Mouse (Mus musculus) midbrain, embryonic 15.5 days (tissue): ENCODE data around the gene Armc5. TPM values are rescaled to one million over a fixed set of nuclear protein-coding genes. Genes with fewer than 3 reads are reported as not detected.

Source experiments
- ATAC-seq: fragments of 200-750 bp; cut with Nextera tagmentation; replicated peaks from 2 replicates; pipeline ENCODE4 v1.8.0; 2017; ENCODE audit warnings: moderate TSS enrichment
- H3K27ac ChIP-seq: fragments of 300-500 bp; sonication (generic); 2 replicates; pipeline ENCODE4 v1.5.1; 2015; ENCODE audit warnings: mild to moderate bottlenecking, inconsistent platforms
- H3K27me3 ChIP-seq: fragments of 300-500 bp; sonication (generic); replicated peaks from 2 replicates; pipeline ENCODE4 v1.6.1; 2015; ENCODE audit warnings: inconsistent platforms
- H3K36me3 ChIP-seq: fragments of 300-500 bp; sonication (generic); replicated peaks from 2 replicates; pipeline ENCODE4 v1.6.1; 2015; ENCODE audit warnings: inconsistent platforms
- H3K4me1 ChIP-seq: fragments of 300-500 bp; sonication (generic); 2 replicates; pipeline ENCODE4 v1.6.1; 2015; ENCODE audit warnings: inconsistent platforms
- H3K4me2 ChIP-seq: fragments of 300-500 bp; sonication (generic); 2 replicates; pipeline ENCODE4 v1.6.1; 2015; ENCODE audit warnings: inconsistent platforms, mild to moderate bottlenecking, moderate library complexity
- H3K4me3 ChIP-seq: fragments of 300-500 bp; sonication (generic); 2 replicates; pipeline ENCODE4 v1.5.1; 2015; ENCODE audit warnings: mild to moderate bottlenecking, inconsistent platforms
- H3K9ac ChIP-seq: fragments of 300-500 bp; sonication (generic); 2 replicates; pipeline ENCODE4 v1.6.1; 2015; ENCODE audit warnings: mild to moderate bottlenecking, inconsistent platforms
- H3K9me3 ChIP-seq: fragments of 300-500 bp; sonication (generic); 2 replicates; pipeline ENCODE4 v1.6.1; 2016; ENCODE audit warnings: inconsistent platforms
- WGBS: fragments of 180-500 bp; shearing (Covaris S2); methylation state at CpG from one replicate; pipeline ENCODE4 v1.1.7; 2015; ENCODE audit warnings: mixed read lengths; 5-methylcytosine and 5-hydroxymethylcytosine counted together
- microRNA-seq: library from miRNA; unstranded; fragments of <30 nt; microRNA quantifications from one replicate; pipeline ENCODE4, GENCODE M21; 2016
- polyA plus RNA-seq: library from polyadenylated mRNA; unstranded; fragments of >200 nt; fragmentation: Nextera tagmentation; extraction: Ambion mirVana; gene quantifications from 2 replicates; pipeline ENCODE4 v1.2.1, GENCODE M21; 2015

The Armc5 gene
- polyA plus RNA-seq, 1 experiment from 2014 or later: 14.2 TPM

- Histone ChIP-seq H3K9me3 (no peaks in the 10 kb centered on the region), H3K9ac (no peak overlapping the region), H3K4me2 (no peak overlapping the region), H3K36me3 (0 out of 2 replicates have a peak, but pooled peaks cover 14% of the 10 kb centered on the region), H3K27ac (no peak overlapping the region), H3K27me3 (no peaks in the 10 kb centered on the region), H3K4me1 (no peaks in the 10 kb centered on the region), H3K4me3 (no peak overlapping the region)
- ATAC-seq: no peak
- 97% methylated on average over 9 of the region's 9 CpGs for WGBS
Observed at GRCm38 (mm10) chr7:128271496-128271895, 34.4 kb downstream of the Armc5 start.

- H3K9ac ChIP-seq: no peak overlapping the region
- no peak overlapping the region for H3K4me2 ChIP-seq
- no peak overlapping the region for H3K4me3 ChIP-seq
- no peak for ATAC-seq
- WGBS: 94% methylated on average over 6 of the region's 6 CpGs
- H3K27me3 ChIP-seq: no peaks in the 10 kb centered on the region
- H3K36me3 ChIP-seq: 0 out of 2 replicates have a peak, but pooled peaks cover 20% of the 10 kb centered on the region
- no peak overlapping the region for H3K27ac ChIP-seq
- H3K9me3 ChIP-seq: no peaks in the 10 kb centered on the region
- H3K4me1 ChIP-seq: no peaks in the 10 kb centered on the region
Observed at GRCm38 (mm10) chr7:128276051-128276450, 38.9 kb downstream of the Armc5 start.

DNA sequence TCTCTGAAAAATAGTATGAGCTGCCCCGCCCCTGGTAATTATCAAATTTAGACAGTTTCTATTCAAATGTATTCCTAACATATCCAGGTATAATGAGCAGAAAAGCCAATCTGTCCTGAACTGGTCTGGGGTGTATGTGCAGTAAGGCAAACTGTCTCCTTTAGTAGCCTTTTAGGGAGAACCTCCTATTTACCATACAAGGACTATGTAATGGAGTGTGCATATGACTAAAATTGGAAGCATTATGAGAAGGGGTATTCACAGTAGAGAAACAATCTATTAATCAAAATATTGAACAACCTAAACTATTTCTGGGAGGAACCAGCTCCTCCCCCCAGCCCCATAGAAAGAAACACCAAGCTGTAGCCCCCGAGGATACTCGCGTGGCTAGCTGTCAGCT lies 42.6 kb downstream of the Armc5 start:
- peaks cover 11% of the 10 kb centered on the region; the same call in 1 of the 2 replicates for H3K36me3 ChIP-seq
- ATAC-seq: no peak
- H3K9ac ChIP-seq: no peak overlapping the region
- no peaks in the 10 kb centered on the region for H3K27me3 ChIP-seq
- no peak overlapping the region for H3K27ac ChIP-seq
- no peak overlapping the region for H3K4me3 ChIP-seq
- no peak overlapping the region for H3K4me2 ChIP-seq
- 0 out of 2 replicates have a peak, but pooled peaks cover 8% of the 10 kb centered on the region for H3K4me1 ChIP-seq
- no peaks in the 10 kb centered on the region for H3K9me3 ChIP-seq
- WGBS: 85% methylated on average over 4 of the region's 4 CpGs

DNA sequence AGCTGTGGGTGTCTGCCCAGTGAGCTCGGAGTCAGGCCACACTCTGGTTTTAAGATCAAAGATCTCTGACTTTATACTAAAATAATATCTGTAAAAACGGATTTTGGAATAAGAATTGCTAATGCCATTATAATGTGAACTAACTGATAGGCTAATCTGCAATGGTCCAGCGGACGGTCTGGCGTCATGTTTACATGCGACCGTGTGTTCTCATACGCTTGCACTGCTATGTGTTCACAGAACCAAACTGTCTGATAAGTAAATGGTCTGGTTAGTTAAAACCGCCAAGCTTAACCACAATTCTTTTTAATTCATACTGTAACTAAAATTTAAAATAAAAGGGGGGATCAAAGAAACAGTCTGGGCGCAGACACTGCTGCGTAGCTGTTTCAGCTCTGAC lies 44.6 kb downstream of the Armc5 start:
- ATAC-seq: no peak
- no peak overlapping the region for H3K9ac ChIP-seq
- 0 out of 2 replicates have a peak, but pooled peaks cover 8% of the 10 kb centered on the region for H3K4me1 ChIP-seq
- H3K27ac ChIP-seq: no peak overlapping the region
- 69% methylated on average over 11 of the region's 11 CpGs for WGBS
- H3K27me3 ChIP-seq: no peaks in the 10 kb centered on the region
- no peak overlapping the region for H3K4me3 ChIP-seq
- no peaks in the 10 kb centered on the region for H3K9me3 ChIP-seq
- H3K36me3 ChIP-seq: peaks cover 4% of the 10 kb centered on the region; the same call in 1 of the 2 replicates
- no peak overlapping the region for H3K4me2 ChIP-seq

DNA sequence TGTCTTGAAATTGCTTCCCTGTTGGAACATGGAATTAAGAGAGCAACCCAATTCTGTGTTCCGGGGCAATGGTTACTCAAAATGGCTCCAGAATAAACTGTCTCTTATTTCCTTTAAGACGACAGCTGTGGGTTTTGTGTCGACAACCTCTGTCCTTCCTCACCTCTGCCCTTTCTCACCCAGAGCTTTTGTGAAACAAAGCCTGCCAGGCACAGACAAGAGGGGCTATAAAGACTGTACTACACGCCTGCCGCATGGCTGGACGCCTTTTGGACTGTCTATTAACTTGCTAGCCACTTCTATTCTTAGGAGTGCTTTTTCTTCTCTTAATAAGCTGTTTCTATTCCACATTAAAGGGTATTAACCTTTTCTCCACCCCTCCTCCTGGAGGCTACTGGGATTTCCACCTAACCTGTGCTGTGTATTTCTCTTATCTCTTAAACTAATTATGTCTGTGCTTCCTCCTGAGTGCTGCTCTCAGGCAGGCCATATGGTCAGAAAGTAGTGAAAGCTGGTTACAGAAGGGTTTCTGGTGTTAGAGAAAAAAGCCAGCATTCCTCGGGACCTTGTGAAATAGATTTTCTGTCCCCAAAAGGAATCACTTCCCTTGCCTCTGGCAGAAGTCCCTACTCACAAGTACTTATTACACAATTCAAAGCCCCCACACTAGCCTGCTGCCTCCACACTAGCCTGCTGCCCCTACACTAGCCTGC lies 45.5 kb downstream of the Armc5 start:
- WGBS: 12% methylated on average over 7 of the region's 7 CpGs
- no peaks in the 10 kb centered on the region for H3K27me3 ChIP-seq
- H3K4me1 ChIP-seq: 0 out of 2 replicates have a peak, but pooled peaks cover 8% of the 10 kb centered on the region
- no peaks in the 10 kb centered on the region for H3K9me3 ChIP-seq
- no peak overlapping the region for H3K4me2 ChIP-seq
- no peak overlapping the region for H3K9ac ChIP-seq
- no peak for ATAC-seq
- no peak overlapping the region for H3K27ac ChIP-seq
- peaks cover 2% of the 10 kb centered on the region; the same call in 1 of the 2 replicates for H3K36me3 ChIP-seq
- no peak overlapping the region for H3K4me3 ChIP-seq

- Histone ChIP-seq H3K4me3 (no peak overlapping the region), H3K9ac (no peak overlapping the region), H3K4me1 (0 out of 2 replicates have a peak, but pooled peaks cover 8% of the 10 kb centered on the region), H3K36me3 (peaks cover 7% of the 10 kb centered on the region; the same call in 1 of the 2 replicates), H3K9me3 (no peaks in the 10 kb centered on the region), H3K27me3 (no peaks in the 10 kb centered on the region), H3K27ac (no peak overlapping the region), H3K4me2 (no peak overlapping the region)
- 48% methylated on average over 5 of the region's 5 CpGs for WGBS
- ATAC-seq: no peak
Observed at GRCm38 (mm10) chr7:128284047-128284446, 46.9 kb downstream of the Armc5 start.

DNA sequence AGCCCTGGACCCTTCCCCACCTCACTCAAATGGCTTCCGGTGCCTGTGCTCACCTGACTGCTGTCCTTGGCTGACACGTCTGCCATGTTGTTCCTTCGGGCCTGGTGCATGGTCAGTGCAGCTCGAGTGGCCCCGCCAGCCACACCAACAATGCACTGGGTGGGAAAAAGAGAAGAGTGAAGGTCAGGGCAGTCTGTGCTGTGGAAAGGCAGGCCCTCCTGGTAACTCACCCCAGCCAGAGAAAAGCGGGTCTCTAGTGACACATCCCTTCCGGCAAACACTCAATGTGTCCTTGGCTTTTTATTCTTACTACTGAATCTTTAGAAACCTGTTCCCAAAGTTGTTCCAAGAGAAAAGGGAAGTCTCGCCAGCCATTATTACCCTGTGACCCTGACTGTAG lies 47.9 kb downstream of the Armc5 start:
- no peak overlapping the region for H3K4me3 ChIP-seq
- H3K27ac ChIP-seq: no peak overlapping the region
- 0 out of 2 replicates have a peak, but pooled peaks cover 8% of the 10 kb centered on the region for H3K4me1 ChIP-seq
- no peaks in the 10 kb centered on the region for H3K9me3 ChIP-seq
- no peaks in the 10 kb centered on the region for H3K27me3 ChIP-seq
- no peak for ATAC-seq
- 88% methylated on average over 8 of the region's 8 CpGs for WGBS
- H3K36me3 ChIP-seq: peaks cover 7% of the 10 kb centered on the region; the same call in 1 of the 2 replicates
- no peak overlapping the region for H3K9ac ChIP-seq
- no peak overlapping the region for H3K4me2 ChIP-seq

GRCm38 (mm10) chr7:128288923-128289544 lies 51.9 kb downstream of the Armc5 start:
- H3K9me3 ChIP-seq: no peaks in the 10 kb centered on the region
- peaks cover 9% of the 10 kb centered on the region; the same call in 1 of the 2 replicates for H3K36me3 ChIP-seq
- no peak overlapping the region for H3K27ac ChIP-seq
- no peak overlapping the region for H3K4me3 ChIP-seq
- no peak overlapping the region for H3K9ac ChIP-seq
- 16% methylated on average over 9 of the region's 9 CpGs for WGBS
- ATAC-seq: no peak
- 0 out of 2 replicates have a peak, but pooled peaks cover 1% of the 10 kb centered on the region for H3K4me1 ChIP-seq
- no peaks in the 10 kb centered on the region for H3K27me3 ChIP-seq
- no peak overlapping the region for H3K4me2 ChIP-seq

Small RNA genes within 50 kb of the gene (microRNA-seq; reads per million reads assigned to microRNA genes)
- 0.74 reads per million for gene Mir3103

Other genes starting within 250 kb of the Armc5 start
- 6.5 and 7.9 TPM in 2 replicates for gene Pycard, start 243.5 kb upstream of the Armc5 start, polyA plus RNA-seq
- 0.10 TPM in 1 of 2 replicates, not detected in the other for gene Trim72, start 233.4 kb upstream of the Armc5 start, polyA plus RNA-seq
- 1.3 and 1.4 TPM in 2 replicates for gene Itgam, start 174.7 kb upstream of the Armc5 start, polyA plus RNA-seq
- not detected in 2 replicates for gene Gm49368, start 174.7 kb upstream of the Armc5 start, polyA plus RNA-seq
- gene Itgax, start 107.8 kb upstream of the Armc5 start, polyA plus RNA-seq: 0.04 and 0.08 TPM in 2 replicates
- not detected in 2 replicates for gene Itgad, start 83.0 kb upstream of the Armc5 start, polyA plus RNA-seq
- gene Cox6a2, start 31.0 kb upstream of the Armc5 start, polyA plus RNA-seq: 0.63 TPM in 1 of 2 replicates, not detected in the other
- 8.1 and 8.5 TPM in 2 replicates for gene 9130023H24Rik, start 689 bp downstream of the Armc5 start, polyA plus RNA-seq
- gene Tgfb1i1, start 9.5 kb downstream of the Armc5 start, polyA plus RNA-seq: 23.3 and 24.2 TPM in 2 replicates
- 0.12 TPM in 1 of 2 replicates, not detected in the other for gene Slc5a2, start 28.3 kb downstream of the Armc5 start, polyA plus RNA-seq
- gene BC017158, start 60.8 kb downstream of the Armc5 start, polyA plus RNA-seq: 21.6 and 24.6 TPM in 2 replicates
- gene Rgs10, start 181.4 kb downstream of the Armc5 start, polyA plus RNA-seq: 43.0 and 50.4 TPM in 2 replicates
- 25.3 and 32.2 TPM in 2 replicates for gene Tial1, start 224.4 kb downstream of the Armc5 start, polyA plus RNA-seq